Mouse (Mus musculus) lung, postnatal 14 days (tissue): ENCODE measurements around the gene Snrpd2.
"Not testable (repeated sequence)": the region's sequence is repeated elsewhere in the genome, so short reads cannot be mapped to it uniquely, and the experiment has no call there.

Experiments used
- DNase-seq: peaks from one replicate; pipeline ENCODE4 v3.0.0; 2021

Snrpd2 gene

GRCm38 (mm10) chr7:19151121-19151520, 1.6 kb downstream of the Snrpd2 start:
- not testable (repeated sequence) for DNase-seq

GRCm38 (mm10) chr7:19154796-19155195, 5.3 kb downstream of the Snrpd2 start:
- no peak for DNase-seq

- DNase-seq = no peak
These were observed 6.4 kb downstream of the Snrpd2 start for GRCm38 (mm10) chr7:19155825-19156475.

- peak; percentile 95 for DNase-seq
These were observed 7.8 kb downstream of the Snrpd2 start for GRCm38 (mm10) chr7:19157160-19157800.

GRCm38 (mm10) chr7:19158601-19159000, 9.1 kb downstream of the Snrpd2 start:
- DNase-seq = no peak

GRCm38 (mm10) chr7:19159411-19159810, 9.9 kb downstream of the Snrpd2 start:
- DNase-seq = no peak

GRCm38 (mm10) chr7:19160115-19160514, 10.6 kb downstream of the Snrpd2 start:
- peak; percentile 29 for DNase-seq

GRCm38 (mm10) chr7:19162928-19163327, 13.4 kb downstream of the Snrpd2 start:
- no peak for DNase-seq

GRCm38 (mm10) chr7:19163752-19164151, 14.2 kb downstream of the Snrpd2 start:
- no peak for DNase-seq

GRCm38 (mm10) chr7:19164189-19164588, 14.7 kb downstream of the Snrpd2 start:
- DNase-seq = no peak

- no peak for DNase-seq
These were observed 15.5 kb downstream of the Snrpd2 start for GRCm38 (mm10) chr7:19164978-19165377.

GRCm38 (mm10) chr7:19165656-19166423, 16.3 kb downstream of the Snrpd2 start, which contains the start of gene Gipr:
Gene Gipr (minus strand): TSS chr7:19166127.
- no peak for DNase-seq

GRCm38 (mm10) chr7:19166990-19167389, 17.5 kb downstream of the Snrpd2 start:
- no peak for DNase-seq

- no peak for DNase-seq
These were observed 20.0 kb downstream of the Snrpd2 start for GRCm38 (mm10) chr7:19169506-19169905.

GRCm38 (mm10) chr7:19170142-19170541, 20.6 kb downstream of the Snrpd2 start:
- DNase-seq = no peak

- DNase-seq = no peak
These were observed 22.3 kb downstream of the Snrpd2 start for GRCm38 (mm10) chr7:19171831-19172230.

- DNase-seq = peak; percentile 95
These were observed 23.4 kb downstream of the Snrpd2 start for GRCm38 (mm10) chr7:19172874-19173273.

GRCm38 (mm10) chr7:19175708-19176515, 26.4 kb downstream of the Snrpd2 start, which contains the start of gene Eml2:
Gene Eml2 (plus strand): TSS chr7:19176421.
- DNase-seq = peak; percentile 32

- DNase-seq = no peak
These were observed 27.0 kb downstream of the Snrpd2 start for GRCm38 (mm10) chr7:19176516-19176947.

- no peak for DNase-seq
These were observed 27.7 kb downstream of the Snrpd2 start for GRCm38 (mm10) chr7:19177216-19177615.

- no peak for DNase-seq
These were observed 28.5 kb downstream of the Snrpd2 start for GRCm38 (mm10) chr7:19178035-19178434.

- DNase-seq = peak; percentile 83
These were observed 29.0 kb downstream of the Snrpd2 start for GRCm38 (mm10) chr7:19178443-19179092.
